Mouse (Mus musculus): ENCODE measurements around the gene Wnk2. TPM values are rescaled to one million over a fixed set of nuclear protein-coding genes. Genes with fewer than 3 reads are reported as not detected.
A peak's percentile ranks its signal among the peaks of the same experiment; 100 is the strongest.

The Wnk2 gene
- total and polyA plus RNA-seq, 3 experiments = 0.04 TPM; not detected in 2

- no peaks in the 10 kb centered on the region for H3K9me3 ChIP-seq (replicated peaks; ENCODE audit: insufficient read depth, low read length)
- peak overlapping the region in 1 of 2 experiments; percentile 27; a peak in 1 of 4 replicates for H3K4me3 ChIP-seq (ENCODE audit: control insufficient read depth in 1 of 2, insufficient read depth in 1 of 2, low read depth in 2 of 2, low read length in 2 of 2)
- H3K36me3 ChIP-seq (ENCODE audit: control insufficient read depth in 1 of 2, insufficient read depth in 2 of 2, low read length in 2 of 2) = peaks cover 0 to 9% of the 10 kb centered on the region in 2 experiments; a peak in 2 of 4 replicates
- peak; percentile 73 for DNase-seq (ENCODE audit: low read depth, low spot score)
- H3K79me2 ChIP-seq (ENCODE audit: control insufficient read depth, insufficient read depth, low read length, poor library complexity) = no peaks in the 10 kb centered on the region
- H3K27me3 ChIP-seq (ENCODE audit: control insufficient read depth in 1 of 2, insufficient read depth in 2 of 2, low read length in 2 of 2) = no peaks in the 10 kb centered on the region
- no peak overlapping the region for H3K9ac ChIP-seq (ENCODE audit: control insufficient read depth, low read depth, low read length, poor library complexity, severe bottlenecking)
- peaks cover 4 to 19% of the 10 kb centered on the region in 2 experiments for H3K4me1 ChIP-seq (ENCODE audit: control insufficient read depth in 1 of 2, insufficient read depth in 2 of 2, low read length in 2 of 2)
- H3K27ac ChIP-seq (ENCODE audit: control insufficient read depth, low read depth, low read length) = no peak overlapping the region
- TF ChIP-seq RCOR1 (IDR thresholded peaks at IDR 0.05; ENCODE audit: low read depth, low read length) = peak; percentile 20; the same call in 1 of the 2 replicates
- no peak for TF ChIP-seq ZMIZ1 (IDR thresholded peaks at IDR 0.05; ENCODE audit: low read depth, low read length)
- TF ChIP-seq ELF1 (IDR thresholded peaks at IDR 0.05; ENCODE audit: low read depth, low read length) = peak; percentile 43; the same call in 1 of the 2 replicates
- 0 out of 2 replicates have a peak, but pooled peaks have one; percentile 14 for TF ChIP-seq HCFC1 (IDR thresholded peaks at IDR 0.05; ENCODE audit: low read depth, low read length)
- TF ChIP-seq BHLHE40 (IDR thresholded peaks at IDR 0.05; ENCODE audit: borderline replicate concordance, low read depth, low read length) = peak; percentile 67; the same call in 1 of the 2 replicates
- peak; percentile 33; the same call in 1 of the 2 replicates for TF ChIP-seq ETS1 (IDR thresholded peaks at IDR 0.05; ENCODE audit: low read depth, low read length)
- peak; percentile 59 for TF ChIP-seq TCF12 (IDR thresholded peaks at IDR 0.05; ENCODE audit: low read depth, low read length)
- TF ChIP-seq GATA1 (IDR thresholded peaks at IDR 0.05; ENCODE audit: low read depth, low read length) = peak; percentile 79
- TF ChIP-seq MYB (IDR thresholded peaks at IDR 0.05; ENCODE audit: low read depth, low read length) = no peak
- no peak for TF ChIP-seq CHD1 (IDR thresholded peaks at IDR 0.05; ENCODE audit: low read depth, low read length)
- TF ChIP-seq MAZ (IDR thresholded peaks at IDR 0.05; ENCODE audit: low read depth, low read length) = peak; percentile 63; the same call in 1 of the 2 replicates
- 0 out of 2 replicates have a peak, but pooled peaks have one; percentile 41 for TF ChIP-seq TAL1 (IDR thresholded peaks at IDR 0.05; ENCODE audit: low read length)
- peak; percentile 28; the same call in 1 of the 2 replicates for TF ChIP-seq MAX (IDR thresholded peaks at IDR 0.05; ENCODE audit: low read length)
- peak; percentile 67 to 85 for TF ChIP-seq EP300 (IDR thresholded peaks at IDR 0.05; ENCODE audit: low read depth in 1 of 2, low read length in 2 of 2)
Measured at GRCm38 (mm10) chr13:49163645-49164044, 15.8 kb upstream of the Wnk2 start.

- H3K79me2 ChIP-seq (ENCODE audit: control insufficient read depth, insufficient read depth, low read length, poor library complexity) = no peaks in the 10 kb centered on the region
- no peak overlapping the region for H3K4me3 ChIP-seq (ENCODE audit: control insufficient read depth in 1 of 2, insufficient read depth in 1 of 2, low read depth in 2 of 2, low read length in 2 of 2)
- H3K4me1 ChIP-seq (ENCODE audit: control insufficient read depth in 1 of 2, insufficient read depth in 2 of 2, low read length in 2 of 2) = peaks cover 4 to 19% of the 10 kb centered on the region in 2 experiments
- TF ChIP-seq SIN3A (IDR thresholded peaks at IDR 0.05; ENCODE audit: low read length) = 0 out of 2 replicates have a peak, but pooled peaks have one; percentile 17
- TF ChIP-seq BHLHE40 (IDR thresholded peaks at IDR 0.05; ENCODE audit: borderline replicate concordance, low read depth, low read length) = peak; percentile 47; the same call in 1 of the 2 replicates
- TF ChIP-seq USF1 (IDR thresholded peaks at IDR 0.05; ENCODE audit: low read depth, low read length) = peak; percentile 78
- TF ChIP-seq JUND (IDR thresholded peaks at IDR 0.05; ENCODE audit: low read depth, low read length) = 0 out of 2 replicates have a peak, but pooled peaks have one; percentile 43
- TF ChIP-seq ZC3H11A (IDR thresholded peaks at IDR 0.05; ENCODE audit: low read depth, low read length) = no peak
- TF ChIP-seq MAX (IDR thresholded peaks at IDR 0.05; ENCODE audit: low read length) = 0 out of 2 replicates have a peak, but pooled peaks have one; percentile 36
- no peaks in the 10 kb centered on the region for H3K9me3 ChIP-seq (replicated peaks; ENCODE audit: insufficient read depth, low read length)
- H3K9ac ChIP-seq (ENCODE audit: control insufficient read depth, low read depth, low read length, poor library complexity, severe bottlenecking) = no peak overlapping the region
- peaks cover 0 to 9% of the 10 kb centered on the region in 2 experiments; a peak in 2 of 4 replicates for H3K36me3 ChIP-seq (ENCODE audit: control insufficient read depth in 1 of 2, insufficient read depth in 2 of 2, low read length in 2 of 2)
- no peak overlapping the region for H3K27ac ChIP-seq (ENCODE audit: control insufficient read depth, low read depth, low read length)
- peak; percentile 49 for DNase-seq (ENCODE audit: low read depth, low spot score)
- no peaks in the 10 kb centered on the region for H3K27me3 ChIP-seq (ENCODE audit: control insufficient read depth in 1 of 2, insufficient read depth in 2 of 2, low read length in 2 of 2)
Measured at GRCm38 (mm10) chr13:49162722-49163121, 14.9 kb upstream of the Wnk2 start.
